8 mouse cellular contexts compared by ENCODE assay signal in genomic region chr14:31433851-31434360, GRCm38 (mm10). TPM values are rescaled to one million over a fixed set of nuclear protein-coding genes. Genes with fewer than 3 reads are reported as not detected.
DNase-seq lines count a peak whose midpoint lies in the region; ATAC-seq lines count a peak whose summit lies in the region.

No protein-coding gene starts in this region.

- peak overlapping the region; percentile 41; the same call in 1 of the 2 replicates for H3K9ac ChIP-seq in heart, embryonic 13.5 days
- peak overlapping the region; percentile 1; the same call in 1 of the 2 replicates for H3K9ac ChIP-seq in midbrain, embryonic 15.5 days

- H3K27me3 ChIP-seq in heart, embryonic 13.5 days (replicated peaks) = peaks cover 11% of the 10 kb centered on the region; the same call in 1 of the 2 replicates
- no peaks in the 10 kb centered on the region for H3K27me3 ChIP-seq in midbrain, embryonic 15.5 days (replicated peaks)

- H3K4me3 ChIP-seq in heart, embryonic 13.5 days = peak overlapping the region; percentile 68
- H3K4me3 ChIP-seq in midbrain, embryonic 15.5 days = peak overlapping the region; percentile 85

- peak; percentile 31 for DNase-seq in urinary bladder, postnatal 14 days (ENCODE audit: low spot score)
- no peak for DNase-seq in urinary bladder, postnatal 10 days (ENCODE audit: low spot score)
- DNase-seq in kidney, postnatal 14 days = peak; percentile 68
- no peak for DNase-seq in layer of hippocampus, adult 9-10 months (ENCODE audit: low spot score)
- no peak for DNase-seq in cerebellum, adult 11 months

- peaks cover 4% of the 10 kb centered on the region; the same call in 1 of the 2 replicates for H3K36me3 ChIP-seq in heart, embryonic 13.5 days
- H3K36me3 ChIP-seq in midbrain, embryonic 15.5 days (replicated peaks) = no peaks in the 10 kb centered on the region; the same call in 1 of the 2 replicates

- H3K27ac ChIP-seq in heart, embryonic 13.5 days (replicated peaks) = peak overlapping the region; percentile 44; the same call in 1 of the 2 replicates
- H3K27ac ChIP-seq in midbrain, embryonic 15.5 days = no peak overlapping the region

- WGBS in heart, embryonic 13.5 days = 45% methylated on average over 7 of the region's 7 CpGs
- 34% methylated on average over 7 of the region's 7 CpGs for WGBS in midbrain, embryonic 15.5 days

- ATAC-seq in heart, embryonic 13.5 days (ENCODE audit: extremely low read depth, insufficient number of reproducible peaks, low FRiP score, low TSS enrichment) = no peak
- no peak for ATAC-seq in midbrain, embryonic 15.5 days (replicated peaks)
- ATAC-seq in megakaryocyte-erythroid progenitor cell, adult 5-6 weeks (replicated peaks; ENCODE audit: low FRiP score, low TSS enrichment, poor library complexity, severe bottlenecking) = no peak

- H3K4me2 ChIP-seq in heart, embryonic 13.5 days = peak overlapping the region; percentile 95
- peak overlapping the region; percentile 65 for H3K4me2 ChIP-seq in midbrain, embryonic 15.5 days

- peaks cover 56% of the 10 kb centered on the region for H3K4me1 ChIP-seq in heart, embryonic 13.5 days
- H3K4me1 ChIP-seq in midbrain, embryonic 15.5 days = peaks cover 33% of the 10 kb centered on the region

- no peaks in the 10 kb centered on the region for H3K9me3 ChIP-seq in heart, embryonic 13.5 days
- H3K9me3 ChIP-seq in midbrain, embryonic 15.5 days = no peaks in the 10 kb centered on the region

RNA-seq across cellular contexts. Expression of gene Sh3bp5, which starts 2.0 kb away (rescaled TPM):
- polyA plus RNA-seq in heart, embryonic 13.5 days (2015; fragmentation: Nextera tagmentation; extraction: Ambion mirVana) = 26.7 and 28.2 TPM in 2 replicates
- polyA plus RNA-seq in midbrain, embryonic 15.5 days (2015; fragmentation: Nextera tagmentation; extraction: Ambion mirVana) = 151 and 161 TPM in 2 replicates
- total RNA-seq in megakaryocyte-erythroid progenitor cell, adult 5-6 weeks (2014; fragmentation: Nextera tagmentation) = 1.1 and 2.3 TPM in 2 replicates
- total RNA-seq in megakaryocyte-erythroid progenitor cell, adult 5-6 weeks (2017) = 1.1 and 1.3 TPM in 2 replicates

Comparison
In these comparisons a context has a peak if more than half of its experiments do, and no peak if none do; other contexts are left out.
1. DNase-seq: peak in urinary bladder, postnatal 14 days (single experiment) and kidney, postnatal 14 days (single experiment); none in urinary bladder, postnatal 10 days (single experiment), layer of hippocampus, adult 9-10 months (single experiment) and cerebellum, adult 11 months (single experiment).